Mouse (Mus musculus): ENCODE results near the gene Reep3. TPM values are rescaled to one million over a fixed set of nuclear protein-coding genes. Genes with fewer than 3 reads are reported as not detected.

The Reep3 gene
- polyA plus RNA-seq, 1 experiment from 2014 or later: 38.6 TPM

DNA sequence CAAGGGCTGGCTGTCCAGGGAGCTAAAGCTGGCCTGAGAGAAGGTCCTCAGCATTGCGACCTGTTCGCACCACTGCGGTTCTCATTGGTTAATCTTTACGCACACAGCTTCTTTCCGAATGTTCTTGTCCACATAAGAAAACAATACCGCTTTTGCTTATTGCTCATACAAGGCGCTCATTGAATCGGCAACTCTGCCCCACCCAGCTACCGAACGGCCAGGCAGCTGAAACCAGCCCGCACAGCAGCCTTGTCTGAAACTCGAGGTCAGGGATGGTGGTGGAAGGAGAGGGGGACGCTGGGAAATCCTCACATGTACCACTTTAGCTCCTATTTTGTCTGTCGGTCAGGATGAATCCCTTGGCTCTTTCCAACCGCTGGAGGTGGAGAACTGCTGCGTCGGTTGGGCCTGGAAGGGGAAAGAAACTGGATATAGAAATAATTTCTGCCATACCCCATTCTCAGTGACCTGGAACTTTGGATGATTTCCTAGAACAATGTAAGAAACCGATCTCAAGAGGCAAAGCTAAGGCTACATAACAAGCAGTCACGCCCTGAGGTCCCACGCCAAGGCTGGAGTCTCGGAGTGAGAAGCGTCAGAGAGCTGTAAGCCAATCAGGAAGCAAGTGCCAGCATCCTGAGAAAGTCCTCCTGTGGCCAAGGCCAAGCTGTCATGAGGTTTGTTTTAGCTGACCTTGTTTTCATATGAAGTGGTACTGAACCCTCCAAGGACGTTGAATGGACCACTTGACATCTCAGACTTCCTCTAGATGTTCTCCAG lies 126.2 kb downstream of the Reep3 start:
- WGBS: 92% methylated on average over 23 of the region's 23 CpGs
- no peak overlapping the region for H3K4me2 ChIP-seq (replicated peaks)
- H3K9ac ChIP-seq (replicated peaks): no peak overlapping the region
- H3K4me3 ChIP-seq (replicated peaks): no peak overlapping the region
- ATAC-seq: no peak
- no peaks in the 10 kb centered on the region for H3K27me3 ChIP-seq
- 0 out of 2 replicates have a peak, but pooled peaks cover 4% of the 10 kb centered on the region for H3K4me1 ChIP-seq (replicated peaks)
- no peaks in the 10 kb centered on the region for H3K9me3 ChIP-seq
- no peaks in the 10 kb centered on the region for H3K36me3 ChIP-seq
- no peak overlapping the region for H3K27ac ChIP-seq

DNA sequence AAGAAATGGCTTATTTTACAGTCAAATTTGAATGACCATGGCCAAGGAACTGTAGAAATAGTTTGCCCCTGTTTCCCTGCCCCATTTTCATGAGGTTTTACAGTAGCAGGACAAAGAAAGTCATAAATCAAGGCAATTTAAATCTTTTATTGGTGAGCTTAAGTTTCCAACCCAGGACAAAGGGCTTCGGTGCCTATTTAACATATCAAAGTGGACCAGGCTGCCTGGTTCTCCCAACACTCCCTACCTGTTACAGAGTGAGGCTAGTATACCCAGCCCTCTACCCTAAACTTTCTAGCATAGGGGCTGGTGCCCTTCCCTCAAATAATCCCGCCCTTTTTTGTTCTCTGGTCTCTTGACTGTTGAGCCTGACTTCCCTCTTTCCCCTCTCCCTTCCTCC lies 127.2 kb downstream of the Reep3 start:
- Histone ChIP-seq H3K27ac (no peak overlapping the region), H3K4me3 (replicated peaks) (no peak overlapping the region), H3K9me3 (no peaks in the 10 kb centered on the region), H3K36me3 (no peaks in the 10 kb centered on the region), H3K27me3 (no peaks in the 10 kb centered on the region), H3K4me1 (replicated peaks) (0 out of 2 replicates have a peak, but pooled peaks cover 4% of the 10 kb centered on the region), H3K9ac (replicated peaks) (no peak overlapping the region), H3K4me2 (replicated peaks) (no peak overlapping the region)
- 53% methylated on average over 2 of the region's 2 CpGs for WGBS
- ATAC-seq: no peak

DNA sequence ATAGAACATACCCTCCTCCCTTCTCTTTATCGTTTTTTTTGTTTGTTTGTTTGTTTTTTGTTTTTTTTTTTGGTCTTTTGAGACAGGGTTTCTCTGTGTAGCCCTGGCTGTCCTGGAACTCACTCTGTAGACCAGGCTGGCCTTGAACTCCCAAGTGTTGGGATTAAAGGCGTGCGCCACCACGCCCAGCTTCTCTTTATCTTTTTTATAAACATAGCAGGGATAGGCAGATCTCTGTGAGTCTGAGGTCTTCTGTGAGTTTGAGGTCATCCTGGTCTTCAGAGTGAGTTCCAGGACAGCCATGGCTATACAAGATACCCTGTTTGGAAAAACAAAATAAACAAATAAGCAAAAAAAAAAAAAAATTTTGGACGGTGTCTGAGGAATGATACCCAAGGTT lies 127.7 kb downstream of the Reep3 start:
- Histone ChIP-seq H3K4me1 (replicated peaks) (0 out of 2 replicates have a peak, but pooled peaks cover 4% of the 10 kb centered on the region), H3K27ac (no peak overlapping the region), H3K4me2 (replicated peaks) (no peak overlapping the region), H3K27me3 (no peaks in the 10 kb centered on the region), H3K9ac (replicated peaks) (no peak overlapping the region), H3K4me3 (replicated peaks) (no peak overlapping the region), H3K9me3 (no peaks in the 10 kb centered on the region), H3K36me3 (no peaks in the 10 kb centered on the region)
- ATAC-seq: no peak
- WGBS: 80% methylated on average over 5 of the region's 5 CpGs

DNA sequence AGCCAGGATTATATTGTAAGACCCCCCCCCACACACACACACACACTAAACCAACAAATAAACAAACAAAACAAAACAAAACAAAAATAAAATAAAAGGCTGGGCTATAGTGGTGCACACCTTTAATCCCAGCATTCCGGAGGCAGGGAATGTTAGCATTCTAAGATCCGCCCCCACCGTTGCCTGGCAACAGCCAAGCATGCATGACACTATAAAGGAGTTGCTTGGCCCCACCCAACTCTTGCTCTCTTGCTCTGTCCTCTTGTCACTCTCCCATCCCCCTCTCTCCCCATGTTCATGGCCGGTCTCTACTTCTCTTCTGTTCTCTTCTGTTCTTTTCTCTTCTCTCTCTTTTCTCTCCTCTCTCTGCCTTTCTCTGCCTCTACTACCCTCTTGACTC lies 128.2 kb downstream of the Reep3 start:
- 24% methylated on average over 4 of the region's 4 CpGs for WGBS
- ATAC-seq: 0 out of 2 replicates have a peak, but pooled peaks have one; percentile 48

DNA sequence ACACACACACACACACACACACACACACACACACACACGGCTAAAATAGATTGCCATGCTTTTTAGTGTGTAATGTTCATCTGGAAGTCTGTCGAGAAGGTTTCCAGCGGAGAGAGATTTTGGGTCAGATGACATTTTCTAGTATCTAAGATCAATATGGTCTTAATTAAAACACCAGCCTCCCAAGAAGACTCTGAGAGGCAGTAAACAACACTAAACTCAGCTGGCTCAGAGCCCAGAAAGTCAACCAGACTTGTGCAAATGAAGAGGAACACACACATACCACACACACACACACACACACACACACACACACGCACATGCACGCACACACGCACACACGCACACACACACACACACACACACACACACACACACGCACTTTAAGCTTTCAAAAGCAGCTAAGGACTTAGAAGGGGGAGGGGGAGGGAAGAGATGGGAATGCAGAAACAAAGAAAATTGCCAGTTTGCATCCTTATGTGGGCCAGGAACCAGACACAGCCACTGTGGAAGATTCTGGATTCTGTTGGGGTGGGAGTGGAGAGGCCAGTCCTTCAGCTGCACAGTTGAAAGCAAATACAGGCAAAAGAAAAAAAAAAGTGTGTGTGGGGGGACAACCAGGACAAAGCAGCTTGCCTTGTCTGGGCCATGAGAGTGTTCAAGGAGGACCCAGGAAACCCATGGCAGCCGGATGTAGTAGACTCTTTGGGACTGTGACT lies 130.2 kb downstream of the Reep3 start:
- WGBS: 85% methylated on average over 7 of the region's 9 CpGs
- no peak overlapping the region for H3K4me3 ChIP-seq (replicated peaks)
- no peak overlapping the region for H3K27ac ChIP-seq
- ATAC-seq: no peak
- H3K9ac ChIP-seq (replicated peaks): no peak overlapping the region
- no peaks in the 10 kb centered on the region for H3K36me3 ChIP-seq
- H3K9me3 ChIP-seq: no peaks in the 10 kb centered on the region
- H3K4me2 ChIP-seq (replicated peaks): no peak overlapping the region
- H3K4me1 ChIP-seq (replicated peaks): 0 out of 2 replicates have a peak, but pooled peaks cover 4% of the 10 kb centered on the region
- no peaks in the 10 kb centered on the region for H3K27me3 ChIP-seq

More for the DNA sequence above, 128.2 kb downstream of the Reep3 start:
- H3K9me3 ChIP-seq: no peaks in the 10 kb centered on the region
- 0 out of 2 replicates have a peak, but pooled peaks cover 4% of the 10 kb centered on the region for H3K4me1 ChIP-seq (replicated peaks)
- H3K4me2 ChIP-seq (replicated peaks): no peak overlapping the region
- H3K36me3 ChIP-seq: no peaks in the 10 kb centered on the region
- no peak overlapping the region for H3K27ac ChIP-seq
- H3K27me3 ChIP-seq: no peaks in the 10 kb centered on the region
- H3K4me3 ChIP-seq (replicated peaks): no peak overlapping the region
- no peak overlapping the region for H3K9ac ChIP-seq (replicated peaks)

DNA sequence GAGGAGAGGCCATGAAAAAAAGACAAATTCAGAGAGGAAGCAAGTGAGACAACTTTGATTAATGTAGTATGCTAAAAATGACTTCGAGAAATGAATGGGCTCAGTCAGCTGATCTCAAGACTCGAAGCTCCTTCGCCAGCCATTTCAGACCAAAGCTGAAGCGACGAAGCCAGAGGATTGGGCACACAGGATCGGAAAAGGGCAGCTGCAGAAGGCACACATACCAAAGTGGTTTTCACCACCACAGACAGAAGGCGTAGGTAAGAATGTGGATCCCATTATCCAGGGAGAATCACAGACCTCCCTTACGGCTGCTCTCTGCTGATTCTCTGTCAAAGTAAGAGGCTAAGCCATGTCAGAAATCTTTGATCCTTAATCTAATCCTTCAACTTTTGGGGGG lies 136.6 kb downstream of the Reep3 start:
- 85% methylated on average over 8 of the region's 8 CpGs for WGBS
- H3K4me3 ChIP-seq (replicated peaks): no peak overlapping the region
- no peaks in the 10 kb centered on the region for H3K9me3 ChIP-seq
- peaks cover 4% of the 10 kb centered on the region for H3K4me1 ChIP-seq (replicated peaks)
- H3K36me3 ChIP-seq: no peaks in the 10 kb centered on the region
- no peak for ATAC-seq
- no peak overlapping the region for H3K4me2 ChIP-seq (replicated peaks)
- no peak overlapping the region for H3K27ac ChIP-seq
- H3K27me3 ChIP-seq: no peaks in the 10 kb centered on the region
- H3K9ac ChIP-seq (replicated peaks): no peak overlapping the region

Other genes with a start within 250 kb of the Reep3 start
- gene Jmjd1c, start 820 bp downstream of the Reep3 start, polyA plus RNA-seq (2015; fragmentation: Nextera tagmentation; extraction: Ambion mirVana): 48.6 and 56.1 TPM in 2 replicates
- gene Nrbf2, start 188.4 kb upstream of the Reep3 start, polyA plus RNA-seq (2015; fragmentation: Nextera tagmentation; extraction: Ambion mirVana): 43.0 and 43.3 TPM in 2 replicates